Mouse (Mus musculus): Measurements from ENCODE around the gene Acp5.
"Not testable (repeated sequence)": the region's sequence is repeated elsewhere in the genome, so short reads cannot be mapped to it uniquely, and the experiment has no call there.

Gene Acp5

GRCm38 (mm10) chr9:22135644-22136390 is at the start of gene Acp5:
Acp5 (minus strand) TSS chr9:22135711.
- no peak for DNase-seq (ENCODE audit: low read depth, low spot score)

GRCm38 (mm10) chr9:22172318-22172717 is 36.8 kb upstream of the Acp5 start:
- DNase-seq (ENCODE audit: low read depth, low spot score): no peak

GRCm38 (mm10) chr9:22169327-22169726 is 33.8 kb upstream of the Acp5 start:
- DNase-seq (ENCODE audit: low read depth, low spot score): no peak

- no peak for DNase-seq (ENCODE audit: low read depth, low spot score)
These were observed 32.2 kb upstream of the Acp5 start for GRCm38 (mm10) chr9:22167751-22168150.

GRCm38 (mm10) chr9:22166686-22167085 is 31.2 kb upstream of the Acp5 start:
- no peak for DNase-seq (ENCODE audit: low read depth, low spot score)

GRCm38 (mm10) chr9:22165964-22166363 is 30.5 kb upstream of the Acp5 start:
- no peak for DNase-seq (ENCODE audit: low read depth, low spot score)

- peak; percentile 51 for DNase-seq (ENCODE audit: low read depth, low spot score)
These were observed 29.5 kb upstream of the Acp5 start for GRCm38 (mm10) chr9:22164711-22165668.

GRCm38 (mm10) chr9:22162912-22163311 is 27.4 kb upstream of the Acp5 start:
- no peak for DNase-seq (ENCODE audit: low read depth, low spot score)

- DNase-seq (ENCODE audit: low read depth, low spot score): no peak
These were observed 26.8 kb upstream of the Acp5 start for GRCm38 (mm10) chr9:22162305-22162704.

- no peak for DNase-seq (ENCODE audit: low read depth, low spot score)
These were observed 25.8 kb upstream of the Acp5 start for GRCm38 (mm10) chr9:22161299-22161698.

GRCm38 (mm10) chr9:22157516-22158265 is 22.2 kb upstream of the Acp5 start:
- no peak for DNase-seq (ENCODE audit: low read depth, low spot score)

- peak; percentile 95 for DNase-seq (ENCODE audit: low read depth, low spot score)
These were observed 21.2 kb upstream of the Acp5 start, which contains the start of gene Pigyl for GRCm38 (mm10) chr9:22156497-22157245. Pigyl (plus strand) TSS chr9:22156846.

- peak; percentile 58 for DNase-seq (ENCODE audit: low read depth, low spot score)
These were observed 20.1 kb upstream of the Acp5 start for GRCm38 (mm10) chr9:22155614-22156013.

GRCm38 (mm10) chr9:22153810-22154209 is 18.3 kb upstream of the Acp5 start:
- DNase-seq (ENCODE audit: low read depth, low spot score): no peak

- DNase-seq (ENCODE audit: low read depth, low spot score): no peak
These were observed 15.4 kb upstream of the Acp5 start for GRCm38 (mm10) chr9:22150946-22151345.

- not testable (repeated sequence) for DNase-seq (ENCODE audit: low read depth, low spot score)
These were observed 14.8 kb upstream of the Acp5 start for GRCm38 (mm10) chr9:22150249-22150693.

GRCm38 (mm10) chr9:22149426-22150248 is 14.1 kb upstream of the Acp5 start:
- no peak for DNase-seq (ENCODE audit: low read depth, low spot score)

GRCm38 (mm10) chr9:22144304-22144965 is 8.9 kb upstream of the Acp5 start:
- no peak for DNase-seq (ENCODE audit: low read depth, low spot score)

All from telencephalon, adult 2 months (tissue).